Mouse (Mus musculus) cerebellum, adult 2 months (tissue): ENCODE measurements around the gene Nop53.

Source experiments
- CTCF ChIP-seq: fragments of 200-500 bp; IDR thresholded peaks from 2 replicates; pipeline ENCODE4 v1.5.1; 2011; ENCODE audit warnings: low read depth, mild to moderate bottlenecking, control low read depth, low read length, moderate library complexity, borderline replicate concordance; ENCODE audit not compliant: insufficient read depth
- POLR2A ChIP-seq: fragments of 200-500 bp; IDR thresholded peaks from 2 replicates; pipeline ENCODE4 v1.6.1; 2011; ENCODE audit warnings: low read length, control low read depth, borderline replicate concordance; ENCODE audit not compliant: insufficient read depth

GRCm38 (mm10) chr7:15937491-15937890, 8.4 kb downstream of the Nop53 start:
- TF ChIP-seq CTCF (no peak), POLR2A (no peak)
